Mouse (Mus musculus) mouse embryonic stem cell (cell line): Measurements from ENCODE around the gene Map1s.

Source experiments
- in situ Hi-C, 2 experiments: fragments of 300-500 bp; cut with MboI; formaldehyde crosslinking; loops; 1 replicate in 1 of 2; 3 replicates in 1 of 2; pipeline ENCODE4 v1.14.3; 2019 to 2020; ENCODE audit warnings: low sequenced_read_pairs in 2 of 2, low pct_unique_long_range_greater_than_20kb in 1 of 2, mixed read lengths in 1 of 2; ENCODE audit not compliant: unreplicated experiment in 1 of 2

The Map1s gene

GRCm38 (mm10) chr8:70925754-70926153, 20.0 kb downstream of the Map1s start:
- in situ Hi-C loops, result no loop called here

GRCm38 (mm10) chr8:70926396-70926795, 20.7 kb downstream of the Map1s start:
- in situ Hi-C loops, result no loop called here

- in situ Hi-C loops, result no loop called here
Observed at GRCm38 (mm10) chr8:70928096-70928495, 22.4 kb downstream of the Map1s start.

GRCm38 (mm10) chr8:70928778-70929322, 23.1 kb downstream of the Map1s start:
- in situ Hi-C loops, result no loop called here

GRCm38 (mm10) chr8:70931731-70932130, 26.0 kb downstream of the Map1s start:
- in situ Hi-C loops, result no loop called here

GRCm38 (mm10) chr8:70933036-70933435, 27.3 kb downstream of the Map1s start:
- in situ Hi-C loops, result no loop called here

GRCm38 (mm10) chr8:70934786-70935185, 29.1 kb downstream of the Map1s start:
- in situ Hi-C loops, result no loop called here

- in situ Hi-C loops, result no loop called here
Observed at GRCm38 (mm10) chr8:70937200-70937599, 31.5 kb downstream of the Map1s start.

- in situ Hi-C loops, result no loop called here
Observed at GRCm38 (mm10) chr8:70941478-70941877, 35.7 kb downstream of the Map1s start.

GRCm38 (mm10) chr8:70943187-70943586, 37.5 kb downstream of the Map1s start:
- in situ Hi-C loops, result no loop called here

GRCm38 (mm10) chr8:70949847-70950246, 44.1 kb downstream of the Map1s start:
- in situ Hi-C loops, result no loop called here

GRCm38 (mm10) chr8:70960703-70961472, 55.2 kb downstream of the Map1s start:
- in situ Hi-C loops, result no loop called here

GRCm38 (mm10) chr8:70964159-70964558, 58.4 kb downstream of the Map1s start:
- in situ Hi-C loops, result no loop called here

- in situ Hi-C loops, result no loop called here
Observed at GRCm38 (mm10) chr8:70964861-70965260, 59.1 kb downstream of the Map1s start.
